Mouse (Mus musculus) heart, embryonic 10.5 days (tissue): ENCODE data around the gene Utp6. TPM values are rescaled to one million over a fixed set of nuclear protein-coding genes. Genes with fewer than 3 reads are reported as not detected.
"Not testable (repeated sequence)": the region's sequence is repeated elsewhere in the genome, so short reads cannot be mapped to it uniquely, and the experiment has no call there.

Experiments
- DNase-seq: peaks from one replicate; pipeline ENCODE4 v3.0.0-alpha.2; 2017; ENCODE audit warnings: low spot score
- H3K27ac ChIP-seq: fragments of 300-500 bp; sonication (generic); 2 replicates; pipeline ENCODE4 v1.5.1; 2016; ENCODE audit warnings: mild to moderate bottlenecking
- H3K27me3 ChIP-seq: fragments of 300-500 bp; sonication (generic); 2 replicates; pipeline ENCODE4 v1.6.1; 2016; ENCODE audit warnings: mild to moderate bottlenecking; ENCODE audit not compliant: poor library complexity, insufficient read depth, severe bottlenecking
- H3K36me3 ChIP-seq: fragments of 300-500 bp; sonication (generic); 2 replicates; pipeline ENCODE4 v1.6.1; 2016; ENCODE audit warnings: mild to moderate bottlenecking, moderate library complexity
- H3K4me1 ChIP-seq: fragments of 300-500 bp; sonication (generic); 2 replicates; pipeline ENCODE4 v1.6.1; 2016; ENCODE audit warnings: mild to moderate bottlenecking
- H3K4me3 ChIP-seq: fragments of 300-500 bp; sonication (generic); 2 replicates; pipeline ENCODE4 v1.5.1; 2016; ENCODE audit warnings: mild to moderate bottlenecking, moderate library complexity
- H3K9me3 ChIP-seq: fragments of 300-500 bp; sonication (generic); 2 replicates; pipeline ENCODE4 v1.6.1; 2016; ENCODE audit warnings: mild to moderate bottlenecking, moderate library complexity
- WGBS: fragments of 180-500 bp; shearing (Covaris S2); methylation state at CpG from one replicate; pipeline ENCODE4 v1.1.7; 2016; 5-methylcytosine and 5-hydroxymethylcytosine counted together
- polyA plus RNA-seq: library from polyadenylated mRNA; unstranded; fragments of >200 nt; fragmentation: Nextera tagmentation; extraction: Ambion mirVana; gene quantifications from 2 replicates; pipeline ENCODE4 v1.2.1, GENCODE M21; 2016

Utp6 gene
- polyA plus RNA-seq, result 42.0 and 49.5 TPM in 2 replicates

GRCm38 (mm10) chr11:79962125-79962876, at the start of gene Utp6:
Utp6 (minus strand) TSS chr11:79962390.
- H3K27me3 ChIP-seq, result no peaks in the 10 kb centered on the region
- WGBS, result under 1% methylated on average over 46 of the region's 46 CpGs
- H3K36me3 ChIP-seq, result peaks cover 27% of the 10 kb centered on the region
- H3K4me1 ChIP-seq, result peaks cover 8% of the 10 kb centered on the region
- H3K9me3 ChIP-seq, result no peaks in the 10 kb centered on the region
- H3K27ac ChIP-seq, result peak within 1 kb of the TSS; percentile 92
- peak; percentile 99 for DNase-seq
- peak within 1 kb of the TSS; percentile 76 for H3K4me3 ChIP-seq

GRCm38 (mm10) chr11:79994271-79994988, 32.2 kb upstream of the Utp6 start:
- Histone ChIP-seq H3K9me3 (no peaks in the 10 kb centered on the region), H3K4me3 (peak overlapping the region; percentile 99), H3K36me3 (peaks cover 33% of the 10 kb centered on the region), H3K27me3 (no peaks in the 10 kb centered on the region), H3K27ac (peak overlapping the region; percentile 99; the same call in 1 of the 2 replicates), H3K4me1 (0 out of 2 replicates have a peak, but pooled peaks cover 3% of the 10 kb centered on the region)
- no peak for DNase-seq
- WGBS, result 5% methylated on average over 7 of the region's 7 CpGs

DNA sequence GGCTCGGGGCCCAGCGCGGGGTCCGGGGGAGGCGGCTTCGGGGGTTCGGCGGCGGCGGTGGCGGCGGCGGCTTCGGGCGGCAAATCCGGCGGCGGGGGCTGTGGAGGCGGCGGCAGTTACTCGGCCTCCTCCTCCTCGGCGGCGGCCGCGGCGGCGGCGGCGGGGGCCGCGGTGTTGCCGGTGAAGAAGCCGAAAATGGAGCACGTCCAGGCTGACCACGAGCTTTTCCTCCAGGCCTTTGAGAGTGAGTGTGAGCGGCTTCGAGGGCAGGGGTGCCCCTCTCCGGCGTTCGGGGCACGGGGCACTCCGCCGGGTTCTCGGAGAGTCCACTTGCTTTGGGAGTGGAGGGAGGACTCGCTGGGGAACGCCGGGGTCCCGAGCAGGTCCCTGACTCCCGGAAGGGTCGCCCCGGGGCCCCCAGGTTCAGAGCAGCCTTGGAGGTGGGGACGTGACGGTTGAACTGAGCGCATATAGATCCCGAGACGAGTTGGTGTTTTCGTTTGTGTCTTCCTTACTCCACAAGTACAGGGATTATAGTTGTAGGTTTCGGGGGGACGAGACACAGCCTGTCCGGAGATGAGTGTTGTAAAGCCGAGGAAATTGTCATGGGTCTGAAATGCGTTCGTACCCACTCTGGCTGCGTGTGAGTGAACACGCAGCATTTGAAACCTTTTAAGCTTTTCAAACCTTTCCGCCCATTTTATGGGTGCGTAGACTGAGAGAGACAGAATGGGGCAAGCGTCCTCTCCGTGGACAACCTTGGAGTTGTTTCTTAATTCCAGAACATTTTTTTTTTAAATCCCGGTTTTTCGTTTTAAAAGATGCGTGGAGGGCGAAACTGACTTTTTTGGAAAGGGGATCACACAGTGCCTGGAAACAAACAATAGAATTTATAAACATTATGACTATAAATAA, 31.4 kb upstream of the Utp6 start:
- H3K4me1 ChIP-seq, result 0 out of 2 replicates have a peak, but pooled peaks cover 3% of the 10 kb centered on the region
- H3K4me3 ChIP-seq, result peak overlapping the region; percentile 99
- under 1% methylated on average over 68 of the region's 74 CpGs for WGBS
- H3K9me3 ChIP-seq, result no peaks in the 10 kb centered on the region
- peak overlapping the region; percentile 99 for H3K27ac ChIP-seq
- peaks cover 25% of the 10 kb centered on the region for H3K36me3 ChIP-seq
- H3K27me3 ChIP-seq, result no peaks in the 10 kb centered on the region
- DNase-seq, result peak; percentile 85

- H3K4me3 ChIP-seq, result peak within 1 kb of the TSS; percentile 99
- H3K27ac ChIP-seq, result peak within 1 kb of the TSS; percentile 99
- no peaks in the 10 kb centered on the region for H3K9me3 ChIP-seq
- under 1% methylated on average over 70 of the region's 74 CpGs for WGBS
- 0 out of 2 replicates have a peak, but pooled peaks cover 3% of the 10 kb centered on the region for H3K4me1 ChIP-seq
- peaks cover 16% of the 10 kb centered on the region for H3K36me3 ChIP-seq
- no peaks in the 10 kb centered on the region for H3K27me3 ChIP-seq
- peak; percentile 99 for DNase-seq
These were observed 30.6 kb upstream of the Utp6 start, which contains the start of gene Suz12 for GRCm38 (mm10) chr11:79992592-79993355. Suz12 (plus strand) TSS chr11:79993106.

DNA sequence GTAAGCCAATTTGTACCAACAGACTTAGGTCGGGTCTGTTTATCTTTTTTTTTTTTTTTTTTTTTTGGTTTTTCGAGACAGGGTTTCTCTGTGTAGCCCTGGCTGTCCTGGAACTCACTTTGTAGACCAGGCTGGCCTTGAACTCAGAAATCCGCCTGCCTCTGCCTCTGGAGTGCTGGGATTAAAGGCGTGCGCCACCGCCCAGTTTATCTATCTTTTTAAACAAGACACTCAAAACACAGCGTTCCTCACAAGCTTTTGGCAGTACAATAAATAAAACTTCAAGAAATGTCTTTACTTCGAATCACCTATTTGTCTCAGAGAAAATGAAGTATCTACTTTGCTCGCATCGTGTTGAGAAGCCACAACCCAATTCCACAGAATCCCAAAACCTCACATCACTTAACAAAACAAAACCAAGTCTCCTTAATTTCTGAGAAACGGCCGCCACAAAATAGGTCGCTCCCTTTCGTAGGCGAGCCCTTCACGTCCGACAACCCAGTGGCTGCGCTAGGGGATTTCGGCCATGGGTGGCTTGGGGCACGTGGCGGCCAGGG, 29.9 kb upstream of the Utp6 start:
- DNase-seq, result no peak
- peaks cover 12% of the 10 kb centered on the region for H3K36me3 ChIP-seq
- peak overlapping the region; percentile 99 for H3K4me3 ChIP-seq
- H3K9me3 ChIP-seq, result no peaks in the 10 kb centered on the region
- no peaks in the 10 kb centered on the region for H3K27me3 ChIP-seq
- WGBS, result 27% methylated on average over 20 of the region's 21 CpGs
- H3K4me1 ChIP-seq, result 0 out of 2 replicates have a peak, but pooled peaks cover 3% of the 10 kb centered on the region
- H3K27ac ChIP-seq, result peak overlapping the region; percentile 99

DNA sequence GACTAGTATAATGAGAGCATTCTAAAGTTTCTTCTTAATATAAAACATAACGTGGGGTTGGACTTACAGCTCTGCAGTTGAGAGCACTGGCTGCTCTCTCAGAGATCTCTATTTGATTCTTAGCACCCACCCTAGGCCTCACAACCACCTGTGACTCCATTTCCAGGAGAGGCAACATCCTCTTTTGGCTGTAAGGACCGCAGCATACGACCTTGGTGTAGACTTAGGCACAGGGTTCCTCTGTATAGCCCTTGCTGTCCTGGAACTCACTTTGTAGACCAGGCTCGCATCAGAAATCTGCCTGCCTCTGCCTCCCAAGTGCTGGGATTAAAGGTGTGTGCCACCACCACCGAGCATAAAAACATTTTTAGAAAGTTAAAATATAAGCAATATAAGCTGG, 29.4 kb upstream of the Utp6 start:
- no peak overlapping the region for H3K4me3 ChIP-seq
- no peak for DNase-seq
- no peaks in the 10 kb centered on the region for H3K9me3 ChIP-seq
- no peaks in the 10 kb centered on the region for H3K27me3 ChIP-seq
- 91% methylated on average over 5 of the region's 5 CpGs for WGBS
- 0 out of 2 replicates have a peak, but pooled peaks cover 3% of the 10 kb centered on the region for H3K4me1 ChIP-seq
- peak overlapping the region; percentile 60; the same call in 1 of the 2 replicates for H3K27ac ChIP-seq
- peaks cover 7% of the 10 kb centered on the region for H3K36me3 ChIP-seq

DNA sequence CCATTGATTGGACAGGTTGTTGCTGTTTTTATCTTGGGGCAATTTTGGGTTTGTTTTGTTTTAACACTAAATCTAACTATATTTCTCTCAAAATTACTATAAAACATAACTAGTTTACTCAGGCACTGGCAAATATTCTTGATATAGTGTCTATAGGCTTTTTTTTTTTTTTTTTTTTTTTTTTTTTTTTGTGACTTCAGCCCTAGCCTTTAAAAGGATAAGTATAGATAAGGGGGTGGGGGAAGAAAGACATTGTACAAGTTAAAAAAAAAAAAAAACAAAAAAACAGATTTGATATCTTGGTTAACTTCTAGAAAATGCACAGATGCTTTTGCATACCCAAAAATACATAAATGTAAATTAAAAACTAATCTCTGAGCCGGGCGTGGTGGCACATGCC, 27.9 kb upstream of the Utp6 start:
- DNase-seq, result no peak
- Histone ChIP-seq H3K27me3 (no peaks in the 10 kb centered on the region), H3K36me3 (no peaks in the 10 kb centered on the region), H3K4me3 (no peak overlapping the region), H3K9me3 (no peaks in the 10 kb centered on the region), H3K27ac (no peak overlapping the region), H3K4me1 (0 out of 2 replicates have a peak, but pooled peaks cover 3% of the 10 kb centered on the region)
- 92% methylated on average over 2 of the region's 2 CpGs for WGBS

GRCm38 (mm10) chr11:79987896-79988295, 25.7 kb upstream of the Utp6 start:
- H3K4me1 ChIP-seq, result 0 out of 2 replicates have a peak, but pooled peaks cover 3% of the 10 kb centered on the region
- WGBS, result 85% methylated on average over 3 of the region's 3 CpGs
- H3K27me3 ChIP-seq, result no peaks in the 10 kb centered on the region
- H3K9me3 ChIP-seq, result no peaks in the 10 kb centered on the region
- no peak overlapping the region for H3K4me3 ChIP-seq
- H3K36me3 ChIP-seq, result no peaks in the 10 kb centered on the region
- no peak for DNase-seq
- H3K27ac ChIP-seq, result no peak overlapping the region

GRCm38 (mm10) chr11:79986886-79987285, 24.7 kb upstream of the Utp6 start:
- H3K36me3 ChIP-seq, result no peaks in the 10 kb centered on the region
- H3K9me3 ChIP-seq, result no peaks in the 10 kb centered on the region
- H3K4me1 ChIP-seq, result no peaks in the 10 kb centered on the region
- DNase-seq, result no peak
- no peak overlapping the region for H3K27ac ChIP-seq
- no peaks in the 10 kb centered on the region for H3K27me3 ChIP-seq
- WGBS, result 85% methylated on average over 4 of the region's 4 CpGs
- H3K4me3 ChIP-seq, result no peak overlapping the region

- not testable (repeated sequence) for H3K4me3 ChIP-seq, H3K9me3 ChIP-seq, DNase-seq, H3K36me3 ChIP-seq, H3K27ac ChIP-seq
- peaks cover 10% of the 10 kb centered on the region; the same call in 1 of the 2 replicates for H3K4me1 ChIP-seq
- 84% methylated on average over 3 of the region's 4 CpGs for WGBS
- H3K27me3 ChIP-seq, result peaks cover 28% of the 10 kb centered on the region
These were observed 15.6 kb upstream of the Utp6 start for GRCm38 (mm10) chr11:79977747-79978146.

- Histone ChIP-seq H3K27me3 (peaks cover 30% of the 10 kb centered on the region), H3K4me1 (peaks cover 10% of the 10 kb centered on the region; the same call in 1 of the 2 replicates)
- not testable (repeated sequence) for H3K4me3 ChIP-seq, H3K27ac ChIP-seq, H3K9me3 ChIP-seq, H3K36me3 ChIP-seq, DNase-seq
- 93% methylated on average over 14 of the region's 14 CpGs for WGBS
These were observed 14.9 kb upstream of the Utp6 start for GRCm38 (mm10) chr11:79977061-79977460.
